Mouse (Mus musculus) activated CD4-positive, CD25-positive, alpha-beta regulatory T cell, adult 4 months (primary cell): Measurements from ENCODE around the gene Klhl9. TPM values are rescaled to one million over a fixed set of nuclear protein-coding genes. Genes with fewer than 3 reads are reported as not detected.
"Not testable (repeated sequence)": the region's sequence is repeated elsewhere in the genome, so short reads cannot be mapped to it uniquely, and the experiment has no call there.

Experiments
- ATAC-seq: one replicate; pipeline ENCODE4 v1.8.0; 2017
- polyA plus RNA-seq, 2 experiments: library from polyadenylated mRNA; unstranded; fragments of 100-300 nt; shearing (Covaris generic); gene quantifications; one replicate each; pipeline ENCODE4 v1.2.1; 2017

Gene Klhl9
- polyA plus RNA-seq: 10 to 100 TPM; 31.9 to 33.2 TPM

DNA sequence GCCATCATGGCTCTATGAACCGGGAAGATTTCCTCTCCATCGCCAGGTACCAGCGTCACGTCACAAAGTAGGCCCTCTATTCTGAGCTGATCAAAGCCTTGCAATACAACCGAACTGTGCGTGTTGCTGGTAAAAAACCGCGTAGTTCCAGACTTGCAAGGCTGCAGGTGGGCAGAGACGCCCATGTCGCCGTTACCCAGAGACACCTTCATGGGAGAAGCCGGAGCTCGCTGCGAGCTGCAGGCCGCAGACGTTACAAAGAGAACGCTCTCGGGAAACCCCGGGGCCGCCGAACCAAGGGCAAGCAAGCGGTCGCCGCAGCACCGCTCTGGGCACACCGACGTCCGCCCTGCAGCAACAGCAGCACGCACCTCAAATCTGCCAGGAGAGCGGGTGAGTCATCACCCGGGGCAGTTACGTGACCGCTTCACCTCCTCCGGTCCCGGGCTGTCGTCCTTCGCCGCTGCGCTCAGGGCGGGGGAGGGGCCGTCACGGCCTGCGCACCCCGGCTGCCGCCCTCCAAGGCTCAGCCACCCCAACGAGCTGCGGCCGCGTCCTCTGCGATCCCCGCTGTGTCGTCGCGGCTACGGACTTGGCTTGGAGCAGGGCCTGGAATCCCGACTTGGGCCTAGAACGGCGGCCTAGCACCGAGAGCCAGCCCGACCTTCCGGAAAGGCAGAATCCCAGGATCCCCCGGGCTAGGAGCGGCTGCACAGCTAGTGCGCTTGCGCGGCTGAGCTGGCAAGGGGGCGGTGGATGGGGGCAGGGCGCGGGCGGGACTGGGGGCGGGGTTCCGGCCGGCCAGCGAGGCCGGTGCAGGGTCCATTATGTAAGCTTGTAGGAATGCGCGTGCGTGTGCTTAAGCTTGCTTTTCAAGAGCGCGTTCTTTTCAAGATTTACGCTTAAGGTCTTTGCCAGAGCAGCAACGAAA lies at the start of gene Klhl9, which contains the start of gene Gm26566:
Klhl9 (minus strand) TSS at position 675 of the 931 bp plus-strand sequence.
Gm26566 (plus strand) TSS at position 15 of the 931 bp plus-strand sequence.
- peak; percentile 84 for ATAC-seq

- ATAC-seq: not testable (repeated sequence)
These were observed 41.2 kb upstream of the Klhl9 start for GRCm38 (mm10) chr4:88763384-88764018.

DNA sequence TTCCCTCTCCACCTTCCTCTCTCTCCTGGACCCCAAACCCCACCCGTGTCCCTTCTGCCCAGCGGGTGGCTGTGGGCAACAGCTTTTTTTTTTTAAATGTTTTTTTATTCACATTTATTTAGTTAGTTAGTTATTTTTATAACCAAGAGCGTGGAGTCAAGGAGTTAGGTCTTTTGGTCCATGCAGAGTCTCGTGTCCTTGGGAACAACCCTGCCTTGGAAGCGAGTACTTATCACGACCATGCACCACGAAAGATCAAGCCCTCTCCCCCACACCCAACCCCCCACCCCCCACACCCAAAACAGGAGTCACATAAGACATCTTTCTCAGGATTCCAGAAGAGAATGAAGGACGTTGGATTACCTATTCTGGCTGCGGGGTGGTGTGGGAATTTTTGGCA lies 40.1 kb upstream of the Klhl9 start:
- not testable (repeated sequence) for ATAC-seq

DNA sequence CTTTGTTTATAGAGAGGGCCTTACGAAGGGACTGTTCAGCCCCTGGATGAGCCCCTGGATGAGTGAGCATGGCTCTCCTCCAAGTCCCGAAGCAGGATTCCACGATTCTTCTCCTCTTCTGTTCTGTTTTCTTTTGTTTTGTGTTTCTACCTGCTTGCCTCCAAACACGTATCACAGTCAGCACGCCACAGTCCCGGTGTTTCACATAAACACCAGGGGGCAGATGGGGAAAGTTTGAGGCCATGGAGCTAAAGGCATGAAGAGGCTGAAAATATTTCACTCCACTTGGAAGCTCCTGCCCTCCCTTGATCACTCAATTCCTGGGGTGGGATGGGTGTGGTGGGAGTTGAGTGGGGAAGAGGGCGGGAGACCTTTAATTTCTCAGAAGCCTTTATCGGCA lies 39.5 kb upstream of the Klhl9 start:
- ATAC-seq: not testable (repeated sequence)

DNA sequence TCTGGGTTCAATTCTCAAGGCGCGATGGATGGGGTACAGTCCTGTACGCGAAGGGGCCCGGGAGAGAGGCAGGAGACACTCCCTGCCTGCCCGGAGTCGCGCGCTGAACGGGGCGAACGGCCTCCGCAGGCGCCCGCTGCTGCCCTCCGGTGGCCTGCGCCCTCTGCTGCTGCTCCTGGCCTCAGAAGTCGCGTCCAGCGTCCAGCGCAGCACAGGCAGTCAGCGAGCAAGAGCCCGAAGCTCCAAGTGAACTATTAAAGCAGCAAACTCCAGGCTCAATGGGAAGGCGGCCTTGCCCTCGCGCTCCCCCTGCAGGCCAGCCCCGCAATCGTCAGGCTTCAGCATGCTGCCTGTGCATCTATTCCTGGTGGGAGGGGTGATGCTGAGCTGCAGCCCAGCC lies 38.2 kb upstream of the Klhl9 start:
- ATAC-seq: not testable (repeated sequence)

DNA sequence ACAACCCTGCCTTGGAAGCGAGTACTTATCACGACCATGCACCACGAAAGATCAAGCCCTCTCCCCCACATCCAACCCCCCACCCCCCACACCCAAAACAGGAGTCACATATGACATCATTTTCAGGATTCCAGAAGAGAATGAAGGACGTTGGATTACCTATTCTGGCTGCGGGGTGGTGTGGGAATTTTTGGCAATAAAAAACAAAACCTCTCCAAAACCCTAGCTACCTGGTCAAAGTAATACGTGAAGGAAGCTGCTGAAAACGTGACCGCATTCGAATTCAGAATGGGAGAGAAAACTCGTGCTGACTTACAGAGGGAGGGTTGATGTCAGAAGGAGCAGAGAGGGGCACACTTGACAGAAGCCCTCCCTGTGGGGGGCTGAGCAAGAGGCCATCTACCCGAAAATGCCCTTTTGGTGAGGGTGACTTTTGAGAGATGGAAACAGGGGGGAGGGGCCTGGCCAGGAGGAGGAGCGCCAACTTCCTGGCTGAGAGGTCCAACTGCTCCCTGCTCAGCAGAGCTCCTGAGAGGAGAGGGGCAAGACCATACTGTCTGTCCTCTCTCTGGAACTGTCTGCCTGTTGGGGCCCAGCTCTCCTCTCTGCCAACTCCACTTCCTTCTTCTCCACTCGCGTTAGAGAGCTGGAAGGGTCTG lies 37.5 kb upstream of the Klhl9 start, which contains the start of gene Gm13283:
Gm13283 (plus strand) TSS at position 510 of the 659 bp plus-strand sequence.
- not testable (repeated sequence) for ATAC-seq

GRCm38 (mm10) chr4:88758751-88759150 lies 36.5 kb upstream of the Klhl9 start:
- ATAC-seq: not testable (repeated sequence)

DNA sequence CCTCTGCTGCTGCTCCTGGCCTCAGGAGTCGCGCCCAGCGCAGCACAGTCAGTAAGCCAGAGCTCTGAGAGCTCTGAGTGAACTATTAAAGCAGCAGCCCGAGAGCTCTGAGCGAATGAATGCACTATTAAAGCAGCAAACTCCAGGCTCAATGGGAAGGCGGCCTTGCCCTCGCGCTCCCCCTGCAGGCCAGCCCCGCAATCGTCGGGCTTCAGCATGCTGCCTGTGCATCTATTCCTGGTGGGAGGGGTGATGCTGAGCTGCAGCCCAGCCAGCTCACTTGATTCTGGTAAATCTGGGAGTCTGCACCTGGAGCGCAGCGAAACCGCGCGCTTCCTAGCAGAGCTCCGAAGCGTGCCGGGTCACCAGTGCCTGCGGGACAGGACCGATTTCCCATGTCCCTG lies 35.4 kb upstream of the Klhl9 start:
- peak; percentile 100 for ATAC-seq

DNA sequence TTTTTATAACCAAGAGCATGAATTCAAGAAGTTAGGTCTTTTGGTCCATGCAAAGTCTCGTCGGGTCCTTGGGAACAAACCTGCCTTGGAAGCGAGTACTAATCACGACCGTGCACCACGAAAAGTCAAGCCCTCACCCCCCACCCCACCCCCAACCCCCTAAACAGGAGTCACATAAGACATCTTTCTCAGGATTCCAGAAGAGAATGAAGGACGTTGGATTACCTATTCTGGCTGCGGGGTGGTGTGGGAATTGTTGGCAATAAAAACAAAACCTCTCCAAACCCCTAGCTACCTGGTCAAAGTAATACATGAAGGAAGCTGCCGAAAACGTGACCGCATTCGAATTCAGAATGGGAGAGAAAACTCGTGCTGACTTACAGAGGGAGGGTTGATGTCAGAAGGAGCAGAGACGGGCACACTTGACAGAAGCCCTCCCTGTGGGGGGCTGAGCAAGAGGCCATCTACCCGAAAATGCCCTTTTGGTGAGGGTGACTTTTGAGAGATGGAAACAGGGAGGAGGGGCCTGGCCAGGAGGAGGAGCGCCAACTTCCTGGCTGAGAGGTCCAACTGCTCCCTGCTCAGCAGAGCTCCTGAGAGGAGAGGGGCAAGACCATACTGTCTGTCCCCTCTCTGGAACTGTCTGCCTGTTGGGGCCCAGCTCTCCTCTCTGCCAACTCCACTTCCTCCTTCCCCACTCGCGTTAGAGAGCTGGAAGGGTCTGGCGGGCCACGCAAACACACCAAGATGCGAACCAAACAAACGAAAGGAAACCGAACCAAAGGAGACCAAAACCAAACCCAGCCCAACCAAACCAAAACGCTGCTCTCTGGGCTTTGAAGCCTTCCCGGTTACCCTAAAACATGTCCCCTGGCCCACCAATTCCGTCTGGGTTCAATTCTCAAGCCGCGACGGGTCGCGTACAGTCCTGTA lies 34.6 kb upstream of the Klhl9 start:
- not testable (repeated sequence) for ATAC-seq

DNA sequence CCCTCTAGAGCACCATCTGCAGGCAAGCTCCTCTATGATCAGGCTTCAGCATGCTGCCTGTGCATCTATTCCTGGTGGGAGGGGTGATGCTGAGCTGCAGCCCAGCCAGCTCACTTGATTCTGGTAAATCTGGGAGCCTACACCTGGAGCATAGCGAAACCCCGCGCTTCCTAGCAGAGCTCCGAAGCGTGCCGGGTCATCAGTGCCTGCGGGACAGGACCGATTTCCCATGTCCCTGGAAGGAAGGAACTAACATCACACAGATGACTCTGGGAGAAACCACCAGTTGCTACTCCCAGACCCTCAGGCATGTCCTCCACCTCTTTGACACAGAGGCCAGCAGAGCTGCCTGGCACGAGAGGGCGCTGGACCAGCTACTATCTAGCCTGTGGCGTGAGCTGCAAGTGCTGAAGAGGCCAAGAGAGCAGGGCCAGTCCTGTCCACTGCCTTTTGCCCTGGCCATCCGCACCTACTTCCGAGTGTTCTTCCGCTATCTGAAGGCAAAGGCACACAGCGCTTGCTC lies 32.6 kb upstream of the Klhl9 start, which contains the start of gene Gm13271:
Gm13271 (plus strand) TSS at position 51 of the 523 bp plus-strand sequence.
- not testable (repeated sequence) for ATAC-seq

GRCm38 (mm10) chr4:88749926-88750325 lies 27.7 kb upstream of the Klhl9 start:
- ATAC-seq: no peak

GRCm38 (mm10) chr4:88744207-88744606 lies 21.9 kb upstream of the Klhl9 start:
- peak; percentile 32 for ATAC-seq

DNA sequence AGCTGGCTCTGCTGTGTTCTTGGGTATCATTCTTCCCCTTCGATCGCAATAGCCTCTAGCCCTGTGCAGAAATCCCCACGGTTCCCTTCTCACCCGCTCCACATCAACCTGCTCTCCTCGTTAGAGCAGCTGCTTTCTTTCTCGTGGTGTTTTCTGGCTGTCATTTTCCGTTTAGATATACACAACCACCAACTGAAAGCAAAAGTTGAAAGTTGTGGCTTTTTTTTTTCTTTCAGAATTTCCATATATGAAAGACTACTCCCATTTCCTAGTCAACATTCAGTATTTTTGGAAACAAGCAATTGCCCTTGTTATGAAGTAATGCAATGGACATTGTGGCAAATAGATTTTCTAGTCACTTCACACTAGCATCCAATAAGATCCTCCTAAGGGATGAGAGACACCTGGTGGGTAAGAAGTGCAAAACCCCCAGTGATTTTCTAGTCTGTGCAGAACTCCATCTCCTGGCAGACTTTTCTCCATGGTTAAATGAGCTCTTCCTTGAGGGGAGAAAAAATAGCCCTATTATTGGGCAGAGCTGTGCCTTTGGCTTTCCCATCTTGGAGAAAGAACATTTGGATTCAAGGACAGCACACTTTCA lies 20.6 kb upstream of the Klhl9 start:
- ATAC-seq: peak; percentile 43

GRCm38 (mm10) chr4:88741426-88741825 lies 19.2 kb upstream of the Klhl9 start:
- no peak for ATAC-seq

DNA sequence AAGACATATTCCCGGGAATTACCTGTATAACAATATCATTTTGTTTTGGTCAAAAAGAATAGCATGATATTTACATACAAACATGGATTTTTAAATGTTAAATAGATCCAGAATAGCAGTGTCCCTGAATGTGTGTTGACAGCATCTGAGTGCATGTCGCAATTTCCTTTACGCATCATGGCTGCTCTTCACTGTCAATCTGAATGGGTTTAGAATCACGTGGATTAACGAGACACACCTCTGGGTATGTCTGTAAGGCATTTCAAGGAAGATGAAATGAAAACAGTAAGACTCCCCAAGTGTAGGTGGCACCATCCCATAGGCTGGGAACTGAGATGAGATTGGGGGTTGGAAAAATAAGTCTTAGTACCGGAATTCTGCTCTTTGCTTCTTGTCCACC lies 16.8 kb upstream of the Klhl9 start:
- ATAC-seq: no peak

DNA sequence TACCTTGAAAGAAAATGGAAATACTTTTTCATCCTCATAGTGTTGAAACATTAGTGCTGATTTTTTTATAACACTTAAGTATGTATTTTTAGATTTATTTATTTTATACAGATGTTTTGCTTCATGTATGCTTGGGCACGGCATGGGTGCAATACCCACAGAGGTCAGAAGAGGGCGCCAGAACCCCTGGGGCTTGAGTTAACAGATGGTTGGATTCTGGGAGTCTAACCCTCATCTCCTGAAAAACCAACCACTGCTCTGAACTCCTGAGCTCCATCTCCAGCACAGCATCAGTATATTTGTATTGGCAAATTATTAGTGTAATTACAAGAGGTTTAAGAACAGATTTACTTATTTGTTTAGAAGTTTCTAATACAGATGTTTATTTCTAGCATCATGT lies 16.2 kb upstream of the Klhl9 start:
- ATAC-seq: peak; percentile 79

DNA sequence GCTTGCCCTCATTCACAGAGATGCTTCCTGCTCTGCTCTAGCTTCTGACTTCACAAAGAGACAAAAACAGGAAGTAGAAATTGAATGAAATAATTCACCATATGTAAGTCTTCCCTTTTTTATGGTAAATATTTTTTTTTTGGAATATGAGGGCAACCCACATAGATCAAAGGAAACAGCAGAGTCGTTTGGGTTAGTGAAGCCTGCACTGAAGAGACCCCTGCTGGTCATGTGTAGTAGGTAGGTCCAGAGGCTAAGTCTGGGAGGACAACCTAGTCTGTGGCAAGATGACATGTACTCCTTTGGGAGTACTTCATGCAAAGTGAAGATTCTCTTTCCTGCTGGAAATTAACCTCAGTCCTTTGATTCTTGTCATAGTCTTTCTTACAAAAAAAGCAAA lies 5.1 kb upstream of the Klhl9 start:
- ATAC-seq: peak; percentile 90

GRCm38 (mm10) chr4:88726727-88727126 lies 4.5 kb upstream of the Klhl9 start:
- ATAC-seq: no peak

DNA sequence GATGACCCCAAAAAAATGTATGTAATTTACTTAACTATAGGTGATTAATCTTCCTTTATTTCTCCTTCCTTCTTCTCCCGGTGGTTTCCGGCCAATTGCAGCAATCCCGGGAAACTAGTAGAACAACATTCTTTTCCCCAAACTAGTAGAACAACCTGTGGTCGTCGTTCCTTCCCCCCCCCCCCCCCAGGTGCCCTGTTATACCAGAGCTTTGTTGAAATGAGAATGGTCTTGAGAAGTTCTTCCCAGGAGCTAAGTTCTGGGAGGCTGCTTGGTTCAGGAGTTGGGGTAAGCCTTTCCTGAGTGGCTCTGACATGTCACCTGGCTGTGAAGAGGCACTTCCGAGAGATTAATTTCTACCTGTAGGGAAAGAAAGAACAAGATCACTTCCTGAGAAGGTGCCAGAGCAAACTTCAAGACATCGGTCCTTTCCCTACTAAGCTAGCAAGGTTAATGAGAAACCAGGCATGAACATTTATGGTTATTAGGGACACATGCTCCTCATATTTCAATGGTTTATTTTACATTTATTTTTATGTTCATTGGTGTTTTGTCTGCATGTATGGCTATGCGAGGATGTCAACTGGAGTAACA lies 1.3 kb upstream of the Klhl9 start:
- no peak for ATAC-seq

GRCm38 (mm10) chr4:88718715-88719114 lies 3.5 kb downstream of the Klhl9 start:
- ATAC-seq: no peak

DNA sequence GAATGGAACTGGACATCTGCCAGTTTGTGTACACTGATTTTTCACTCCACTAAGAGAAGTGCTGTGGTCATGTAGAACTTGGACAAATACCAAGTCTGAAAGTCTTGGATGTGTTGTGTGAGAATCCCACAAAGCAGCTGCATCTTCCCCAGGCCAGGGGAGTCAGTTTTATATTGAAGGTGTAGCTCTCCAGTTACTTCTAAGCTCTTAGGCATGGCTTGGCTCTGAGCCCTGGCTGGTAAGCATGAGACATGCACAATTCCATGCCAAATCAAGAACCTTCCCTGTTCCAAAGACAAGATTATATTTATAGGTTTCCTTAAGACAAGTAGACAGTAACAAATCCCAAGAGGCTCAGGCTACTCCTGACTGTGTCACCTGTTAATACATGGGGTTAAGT lies 7.2 kb downstream of the Klhl9 start:
- ATAC-seq: no peak
